Mouse (Mus musculus): Measurements from ENCODE around the gene Gm10277. TPM values are rescaled to one million over a fixed set of nuclear protein-coding genes. Genes with fewer than 3 reads are reported as not detected.

Gene Gm10277
- total and polyA plus RNA-seq, 2 experiments, result not detected

DNA sequence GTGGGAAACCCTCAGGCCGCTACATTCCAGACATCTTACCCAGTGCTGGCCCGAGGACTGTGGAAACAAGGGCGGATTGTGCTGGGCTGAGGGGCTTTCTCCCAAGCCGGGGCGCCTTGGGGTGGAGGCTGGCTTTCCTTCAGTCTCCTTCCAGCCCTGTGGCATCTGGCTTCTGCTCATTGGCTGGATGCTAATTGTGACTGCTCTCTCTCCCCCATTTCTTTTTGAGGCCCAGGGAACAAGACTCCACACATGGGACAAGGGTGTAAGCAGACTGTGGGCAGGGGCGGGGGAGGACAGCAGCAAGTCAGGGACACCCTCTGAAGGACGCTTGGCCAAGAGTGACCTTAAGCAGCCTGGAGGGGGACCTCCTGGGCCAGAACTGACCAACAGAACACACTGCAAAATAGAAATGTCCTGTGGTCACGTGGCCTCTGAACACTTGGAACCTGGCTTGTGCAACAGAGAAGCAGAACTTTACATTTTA lies 3.7 kb upstream of the Gm10277 start:
- Histone ChIP-seq H3K36me3 (ENCODE audit: control insufficient read depth, insufficient read depth, low read length) (no peaks in the 10 kb centered on the region), H3K27me3 (ENCODE audit: control insufficient read depth, insufficient read depth, low read length) (no peaks in the 10 kb centered on the region), H3K27ac (replicated peaks; ENCODE audit: insufficient read depth, low read depth, low read length) (peak overlapping the region; percentile 66), H3K9ac (ENCODE audit: low read depth, low read length) (peak overlapping the region; percentile 56), H3K4me3 (ENCODE audit: insufficient read depth, low read depth, low read length) (no peak overlapping the region), H3K79me2 (ENCODE audit: control insufficient read depth, insufficient read depth, low read length) (peaks cover 34% of the 10 kb centered on the region), H3K4me1 (ENCODE audit: control insufficient read depth, insufficient read depth, low read length) (peaks cover 36% of the 10 kb centered on the region)
- DNase-seq (ENCODE audit: extremely low read depth, low read depth, low spot score), result no peak
- WGBS, result 49% methylated on average over 8 of the region's 8 CpGs
- TF ChIP-seq CTCF (IDR thresholded peaks at IDR 0.05; ENCODE audit: low read depth, low read length), result no peak
- TF ChIP-seq POLR2A (IDR thresholded peaks at IDR 0.05; ENCODE audit: extremely low read depth, insufficient read depth, low read length), result no peak

- Histone ChIP-seq H3K27ac (replicated peaks; ENCODE audit: insufficient read depth, low read depth, low read length) (peak overlapping the region; percentile 66), H3K27me3 (ENCODE audit: control insufficient read depth, insufficient read depth, low read length) (no peaks in the 10 kb centered on the region), H3K9ac (ENCODE audit: low read depth, low read length) (peak overlapping the region; percentile 46; the same call in 1 of the 2 replicates), H3K79me2 (ENCODE audit: control insufficient read depth, insufficient read depth, low read length) (peaks cover 31% of the 10 kb centered on the region), H3K4me3 (ENCODE audit: insufficient read depth, low read depth, low read length) (no peak overlapping the region), H3K4me1 (ENCODE audit: control insufficient read depth, insufficient read depth, low read length) (peaks cover 46% of the 10 kb centered on the region), H3K36me3 (ENCODE audit: control insufficient read depth, insufficient read depth, low read length) (no peaks in the 10 kb centered on the region)
- DNase-seq (ENCODE audit: extremely low read depth, low read depth, low spot score), result no peak
- no peak for TF ChIP-seq CTCF (IDR thresholded peaks at IDR 0.05; ENCODE audit: low read depth, low read length)
- TF ChIP-seq POLR2A (IDR thresholded peaks at IDR 0.05; ENCODE audit: extremely low read depth, insufficient read depth, low read length), result no peak
- 11% methylated on average over 9 of the region's 9 CpGs for WGBS
Measured at GRCm38 (mm10) chr11:77790286-77790685, 2.7 kb upstream of the Gm10277 start.

GRCm38 (mm10) chr11:77789512-77789911 lies 2.0 kb upstream of the Gm10277 start:
- no peak overlapping the region for H3K9ac ChIP-seq (ENCODE audit: low read depth, low read length)
- WGBS, result 88% methylated on average over 5 of the region's 5 CpGs
- no peaks in the 10 kb centered on the region for H3K27me3 ChIP-seq (ENCODE audit: control insufficient read depth, insufficient read depth, low read length)
- H3K27ac ChIP-seq (replicated peaks; ENCODE audit: insufficient read depth, low read depth, low read length), result no peak overlapping the region
- DNase-seq (ENCODE audit: extremely low read depth, low read depth, low spot score), result no peak
- H3K36me3 ChIP-seq (ENCODE audit: control insufficient read depth, insufficient read depth, low read length), result no peaks in the 10 kb centered on the region
- peaks cover 53% of the 10 kb centered on the region for H3K4me1 ChIP-seq (ENCODE audit: control insufficient read depth, insufficient read depth, low read length)
- TF ChIP-seq CTCF (IDR thresholded peaks at IDR 0.05; ENCODE audit: low read depth, low read length), result no peak
- TF ChIP-seq POLR2A (IDR thresholded peaks at IDR 0.05; ENCODE audit: extremely low read depth, insufficient read depth, low read length), result no peak
- no peak overlapping the region for H3K4me3 ChIP-seq (ENCODE audit: insufficient read depth, low read depth, low read length)
- peaks cover 35% of the 10 kb centered on the region for H3K79me2 ChIP-seq (ENCODE audit: control insufficient read depth, insufficient read depth, low read length)

DNA sequence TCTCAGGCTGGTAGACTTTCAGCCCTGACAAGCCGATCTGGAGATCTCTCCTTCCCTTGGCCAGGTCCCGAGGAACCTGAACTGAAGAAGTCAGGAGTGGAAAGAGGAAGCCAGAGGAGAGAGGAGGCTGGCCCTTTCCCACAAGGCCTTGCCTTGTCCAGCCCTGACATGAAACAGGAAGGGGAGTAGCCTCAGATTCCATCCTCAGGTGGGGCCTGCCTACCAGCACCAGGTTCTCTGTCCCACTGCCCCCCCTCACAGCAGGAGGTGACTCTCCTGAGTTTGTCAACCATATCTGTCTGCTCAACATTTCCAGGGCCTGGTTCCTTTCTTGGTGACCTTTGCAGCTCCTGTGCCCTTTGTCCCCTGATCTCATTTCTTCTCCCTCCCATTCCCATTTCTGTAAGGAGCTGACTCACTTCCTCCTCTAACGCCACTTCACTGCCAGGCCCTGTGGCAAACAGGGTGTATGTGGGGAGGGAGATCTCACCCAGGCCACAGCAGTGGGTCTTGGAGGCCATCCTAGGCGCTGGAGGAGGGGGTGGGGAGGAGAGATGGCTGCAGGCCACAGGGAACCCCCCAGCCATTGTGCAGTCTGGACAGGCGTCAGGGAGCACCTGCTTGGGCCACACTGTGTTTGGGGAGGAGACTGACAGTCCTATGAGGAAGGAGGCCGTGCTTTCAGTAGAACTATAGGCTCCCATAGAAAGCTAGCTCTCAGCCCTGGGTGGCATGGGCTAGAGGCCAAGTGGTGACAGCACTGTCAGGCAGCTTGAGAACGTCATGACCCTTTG lies 1.6 kb downstream of the Gm10277 start:
- H3K36me3 ChIP-seq (ENCODE audit: control insufficient read depth, insufficient read depth, low read length), result no peaks in the 10 kb centered on the region
- H3K9ac ChIP-seq (ENCODE audit: low read depth, low read length), result peak overlapping the region; percentile 37
- H3K27me3 ChIP-seq (ENCODE audit: control insufficient read depth, insufficient read depth, low read length), result no peaks in the 10 kb centered on the region
- peak; percentile 54 for DNase-seq (ENCODE audit: extremely low read depth, low read depth, low spot score)
- H3K4me3 ChIP-seq (ENCODE audit: insufficient read depth, low read depth, low read length), result no peak overlapping the region
- peaks cover 30% of the 10 kb centered on the region for H3K79me2 ChIP-seq (ENCODE audit: control insufficient read depth, insufficient read depth, low read length)
- 26% methylated on average over 7 of the region's 7 CpGs for WGBS
- H3K27ac ChIP-seq (replicated peaks; ENCODE audit: insufficient read depth, low read depth, low read length), result peak overlapping the region; percentile 84
- H3K4me1 ChIP-seq (ENCODE audit: control insufficient read depth, insufficient read depth, low read length), result peaks cover 68% of the 10 kb centered on the region
- TF ChIP-seq POLR2A (IDR thresholded peaks at IDR 0.05; ENCODE audit: extremely low read depth, insufficient read depth, low read length), result no peak
- TF ChIP-seq CTCF (IDR thresholded peaks at IDR 0.05; ENCODE audit: low read depth, low read length), result no peak

DNA sequence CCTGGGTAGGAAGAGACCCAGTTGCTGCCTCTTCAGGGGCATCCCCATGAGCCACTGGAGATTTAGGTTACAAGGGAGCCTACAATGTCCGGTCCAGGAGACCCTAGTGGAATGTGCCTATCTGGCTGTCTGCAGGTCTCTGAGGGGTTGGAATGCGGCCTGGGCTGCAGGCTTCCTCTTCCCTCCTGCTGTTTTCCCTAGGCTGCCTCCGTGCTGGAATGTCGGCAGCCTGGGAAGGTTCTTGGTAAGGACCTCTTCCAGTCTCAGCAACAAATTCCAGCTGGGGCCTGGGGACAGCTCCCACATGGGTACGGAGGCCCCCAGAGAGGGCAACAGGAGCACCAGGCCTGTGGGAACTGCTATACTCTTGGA lies 2.2 kb downstream of the Gm10277 start:
- Histone ChIP-seq H3K27ac (replicated peaks; ENCODE audit: insufficient read depth, low read depth, low read length) (peak overlapping the region; percentile 84), H3K79me2 (ENCODE audit: control insufficient read depth, insufficient read depth, low read length) (peaks cover 35% of the 10 kb centered on the region), H3K9ac (ENCODE audit: low read depth, low read length) (peak overlapping the region; percentile 37), H3K36me3 (ENCODE audit: control insufficient read depth, insufficient read depth, low read length) (no peaks in the 10 kb centered on the region), H3K4me1 (ENCODE audit: control insufficient read depth, insufficient read depth, low read length) (peaks cover 67% of the 10 kb centered on the region), H3K4me3 (ENCODE audit: insufficient read depth, low read depth, low read length) (no peak overlapping the region), H3K27me3 (ENCODE audit: control insufficient read depth, insufficient read depth, low read length) (no peaks in the 10 kb centered on the region)
- TF ChIP-seq CTCF (IDR thresholded peaks at IDR 0.05; ENCODE audit: low read depth, low read length) (no peak), POLR2A (IDR thresholded peaks at IDR 0.05; ENCODE audit: extremely low read depth, insufficient read depth, low read length) (no peak)
- DNase-seq (ENCODE audit: extremely low read depth, low read depth, low spot score), result no peak
- WGBS, result 53% methylated on average over 5 of the region's 5 CpGs

- TF ChIP-seq CTCF (IDR thresholded peaks at IDR 0.05; ENCODE audit: low read depth, low read length) (no peak), POLR2A (IDR thresholded peaks at IDR 0.05; ENCODE audit: extremely low read depth, insufficient read depth, low read length) (no peak)
- Histone ChIP-seq H3K36me3 (ENCODE audit: control insufficient read depth, insufficient read depth, low read length) (no peaks in the 10 kb centered on the region), H3K79me2 (ENCODE audit: control insufficient read depth, insufficient read depth, low read length) (peaks cover 35% of the 10 kb centered on the region), H3K9ac (ENCODE audit: low read depth, low read length) (0 out of 2 replicates have a peak overlapping the region, but pooled peaks have one; percentile 20), H3K4me3 (ENCODE audit: insufficient read depth, low read depth, low read length) (no peak overlapping the region), H3K4me1 (ENCODE audit: control insufficient read depth, insufficient read depth, low read length) (peaks cover 64% of the 10 kb centered on the region), H3K27me3 (ENCODE audit: control insufficient read depth, insufficient read depth, low read length) (no peaks in the 10 kb centered on the region), H3K27ac (replicated peaks; ENCODE audit: insufficient read depth, low read depth, low read length) (peak overlapping the region; percentile 84)
- WGBS, result 68% methylated on average over 9 of the region's 9 CpGs
- DNase-seq (ENCODE audit: extremely low read depth, low read depth, low spot score), result no peak
Measured at GRCm38 (mm10) chr11:77784894-77785293, 2.7 kb downstream of the Gm10277 start.
